Mouse (Mus musculus): ENCODE data around the gene Tnfsf12.

The Tnfsf12 gene

DNA sequence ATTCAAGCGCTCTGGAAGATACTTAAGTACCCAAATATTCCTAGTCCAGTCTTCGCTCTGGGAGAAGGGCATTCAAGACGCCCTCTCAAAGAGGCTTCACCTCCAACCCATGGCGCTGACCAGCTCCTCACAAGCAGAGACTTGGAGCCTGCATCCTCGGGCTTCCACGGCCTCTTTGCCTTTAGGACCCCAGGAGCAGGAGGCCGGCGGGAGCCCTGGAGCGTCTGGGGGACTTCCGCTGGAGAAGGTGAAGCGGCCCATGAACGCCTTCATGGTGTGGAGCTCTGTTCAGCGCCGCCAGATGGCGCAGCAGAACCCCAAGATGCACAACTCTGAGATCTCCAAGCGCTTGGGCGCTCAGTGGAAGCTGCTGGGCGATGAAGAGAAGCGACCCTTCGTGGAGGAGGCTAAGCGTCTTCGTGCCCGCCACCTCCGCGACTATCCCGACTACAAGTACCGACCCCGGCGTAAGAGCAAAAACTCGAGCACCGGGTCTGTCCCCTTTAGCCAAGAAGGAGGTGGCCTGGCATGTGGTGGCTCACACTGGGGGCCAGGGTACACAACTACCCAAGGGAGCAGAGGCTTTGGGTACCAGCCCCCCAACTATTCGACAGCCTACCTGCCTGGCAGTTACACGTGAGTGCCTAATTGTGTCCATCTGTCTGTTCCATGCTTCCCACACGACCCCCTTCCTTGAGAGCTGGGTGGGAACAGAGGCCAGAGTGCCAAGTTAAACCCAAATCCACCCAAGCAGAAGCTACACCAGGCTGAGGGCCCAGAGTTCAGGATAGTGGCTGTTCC lies 40.2 kb downstream of the Tnfsf12 start, which contains the start of gene Sox15:
TSS of gene Sox15 (plus strand) at position 51 of the 801 bp plus-strand sequence.
- DNase-seq (ENCODE audit: low read depth, low spot score): peak; percentile 46

DNA sequence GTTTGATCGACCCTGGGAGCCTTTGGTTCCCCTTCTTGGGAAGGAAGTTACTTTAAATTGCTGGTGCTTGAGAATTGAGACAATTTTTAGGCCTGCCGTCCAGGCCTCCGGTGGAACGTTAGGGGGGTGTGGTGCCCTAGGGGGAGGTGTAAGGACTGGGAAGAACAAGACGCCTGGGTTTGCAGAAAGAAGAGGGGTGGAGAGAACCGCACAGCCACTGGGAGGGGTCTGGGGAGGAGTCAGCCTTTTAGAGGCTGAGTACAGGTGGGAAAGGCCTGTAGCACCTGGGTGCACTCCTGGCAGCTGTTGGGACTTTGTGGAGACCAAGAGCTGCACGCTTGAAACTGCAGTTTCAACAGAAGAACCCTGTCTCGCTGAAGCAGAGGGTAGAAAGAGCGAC lies 40.9 kb downstream of the Tnfsf12 start:
- DNase-seq (ENCODE audit: low read depth, low spot score): no peak

DNA sequence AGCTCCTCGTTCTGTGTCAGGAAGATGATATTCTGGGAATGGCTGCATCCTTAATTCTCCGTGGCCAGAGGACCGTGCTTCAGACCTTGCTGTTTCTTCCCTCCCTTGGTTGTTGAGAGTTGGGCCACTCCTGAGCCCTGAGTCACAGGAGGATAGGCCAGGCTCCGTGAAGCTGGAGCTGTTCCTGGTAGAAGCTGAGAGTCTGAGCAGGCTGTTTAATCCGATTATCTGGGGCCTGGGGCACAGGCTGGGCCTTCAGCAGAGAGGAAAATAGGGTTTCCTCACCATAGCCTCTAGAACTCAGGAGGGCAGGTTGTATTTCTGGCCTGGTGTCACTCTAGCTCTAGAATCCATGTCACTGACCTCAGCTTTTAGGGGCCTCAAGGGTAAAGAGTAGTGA lies 42.2 kb downstream of the Tnfsf12 start:
- DNase-seq (ENCODE audit: low read depth, low spot score): no peak

DNA sequence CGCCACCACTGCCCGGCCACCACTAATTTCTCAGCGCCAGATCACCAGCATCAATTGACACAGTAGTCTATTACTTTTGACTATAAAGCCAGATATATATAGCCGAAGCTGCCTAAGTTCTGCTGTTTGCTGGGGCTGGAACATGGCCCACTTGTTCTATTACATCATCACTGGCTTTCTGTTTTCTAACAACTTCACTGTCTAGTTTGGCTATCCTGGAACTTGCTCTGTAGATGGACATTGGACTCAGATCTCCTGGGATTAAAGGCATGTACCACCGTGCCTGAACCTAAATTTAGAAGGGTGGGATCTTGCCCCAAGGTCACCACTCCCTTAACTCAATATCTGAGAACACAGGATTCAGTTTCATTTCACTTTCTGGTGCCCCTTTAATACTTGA lies 49.8 kb downstream of the Tnfsf12 start:
- no peak for DNase-seq (ENCODE audit: low read depth, low spot score)
